Mouse (Mus musculus) lung, adult 2 months (tissue): ENCODE data around the gene Hbq1b.

Source experiments
- CTCF ChIP-seq: fragments of 200-500 bp; IDR thresholded peaks from 2 replicates; pipeline ENCODE4 v1.5.1; 2011; ENCODE audit warnings: mild to moderate bottlenecking, low read length, control low read depth; ENCODE audit not compliant: insufficient read depth
- POLR2A ChIP-seq: fragments of 200-500 bp; IDR thresholded peaks from 2 replicates; pipeline ENCODE4 v1.6.1; 2011; ENCODE audit warnings: low read depth, mild to moderate bottlenecking, control low read depth, low read length, borderline replicate concordance; ENCODE audit errors: extremely low read depth

- TF ChIP-seq POLR2A (no peak), CTCF (no peak)
Observed at GRCm38 (mm10) chr11:32276347-32276746, 10.4 kb upstream of the Hbq1b start, which contains the start of gene Hba-x.
